Mouse (Mus musculus): Measurements from ENCODE around the gene Exoc4.

Exoc4 gene

DNA sequence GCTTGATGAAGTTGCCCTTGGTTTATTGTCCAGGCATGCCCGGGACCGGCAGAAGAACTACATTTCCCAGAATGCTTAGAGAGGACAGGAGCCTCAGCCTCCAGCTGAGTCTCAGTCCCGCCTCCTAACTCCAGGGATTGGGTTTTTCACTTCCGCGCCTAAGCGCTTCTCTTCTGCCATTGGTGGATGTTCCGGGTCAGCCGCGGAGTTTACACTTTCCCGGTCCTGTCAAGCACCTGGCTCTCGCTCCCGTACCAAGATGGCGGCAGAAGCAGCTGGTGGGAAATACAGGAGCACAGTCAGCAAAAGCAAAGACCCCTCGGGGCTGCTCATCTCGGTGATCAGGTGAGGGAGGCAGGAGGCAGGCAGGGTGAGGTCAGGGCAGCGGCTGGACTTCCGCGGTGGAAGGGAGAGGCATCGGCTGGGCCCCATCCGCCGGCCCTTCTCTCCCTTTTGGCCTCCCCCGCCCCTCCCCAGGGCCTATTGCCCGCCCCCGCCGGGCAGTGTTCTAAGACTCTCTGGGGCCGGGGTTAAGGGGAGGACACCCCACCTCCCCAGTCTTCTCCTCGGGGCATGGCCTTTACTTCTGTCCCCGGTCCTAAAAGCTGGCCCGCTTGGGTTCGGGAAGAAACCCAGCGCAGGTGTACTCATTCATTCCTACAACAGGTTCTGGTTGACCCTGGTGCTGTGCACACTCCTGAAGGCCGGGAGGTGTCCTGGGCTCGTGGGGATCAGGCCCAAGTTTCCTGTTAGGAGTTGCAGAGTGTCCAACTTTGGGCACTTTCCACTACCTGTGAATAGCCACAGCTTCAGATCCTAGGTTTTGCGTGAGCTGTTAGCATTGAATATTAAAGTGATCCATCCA lies at the start of gene Exoc4:
TSS of gene Exoc4 (plus strand) at position 192 of the 865 bp plus-strand sequence.
- peak; percentile 96 for DNase-seq (ENCODE audit: low read depth, low spot score)

DNA sequence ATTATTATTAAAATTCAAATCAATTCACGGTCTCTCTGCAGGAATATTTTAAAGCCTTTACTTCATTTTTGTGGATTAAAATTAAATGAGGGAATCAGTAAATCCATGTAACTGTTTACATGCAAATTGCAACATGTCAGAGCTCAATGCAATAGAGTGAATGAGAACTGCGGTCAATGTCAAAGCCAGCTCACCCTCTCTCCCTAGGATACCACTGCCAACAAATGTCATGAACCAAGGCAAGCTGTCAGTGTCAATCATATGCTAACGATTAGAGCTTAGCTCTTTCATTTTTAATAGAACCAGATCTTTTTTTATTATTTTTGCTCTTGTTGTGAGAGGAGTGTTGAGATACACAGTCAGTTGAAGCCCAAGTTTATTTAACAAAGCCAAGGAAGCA lies 30.1 kb upstream of the Exoc4 start:
- no peak for DNase-seq (ENCODE audit: low read depth, low spot score)

DNA sequence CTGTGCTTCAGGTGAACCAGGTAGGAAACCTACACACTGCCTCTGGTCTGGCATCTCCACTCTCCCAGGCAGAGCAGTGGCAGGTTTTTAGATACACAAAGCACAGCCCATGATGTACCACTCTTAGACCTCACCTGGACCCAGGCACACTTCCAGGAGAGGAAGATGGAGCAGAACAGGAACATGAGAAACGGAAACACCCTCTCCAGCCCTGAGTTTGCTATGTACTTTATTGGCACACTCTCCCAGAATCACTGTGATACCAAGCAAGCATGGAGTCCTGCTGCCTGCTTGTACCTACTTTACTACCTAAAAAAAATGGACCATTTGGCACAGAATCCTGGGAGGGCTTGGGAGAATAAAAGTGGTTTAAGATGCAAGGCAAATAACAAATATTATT lies 22.2 kb upstream of the Exoc4 start:
- DNase-seq (ENCODE audit: low read depth, low spot score), result no peak

DNA sequence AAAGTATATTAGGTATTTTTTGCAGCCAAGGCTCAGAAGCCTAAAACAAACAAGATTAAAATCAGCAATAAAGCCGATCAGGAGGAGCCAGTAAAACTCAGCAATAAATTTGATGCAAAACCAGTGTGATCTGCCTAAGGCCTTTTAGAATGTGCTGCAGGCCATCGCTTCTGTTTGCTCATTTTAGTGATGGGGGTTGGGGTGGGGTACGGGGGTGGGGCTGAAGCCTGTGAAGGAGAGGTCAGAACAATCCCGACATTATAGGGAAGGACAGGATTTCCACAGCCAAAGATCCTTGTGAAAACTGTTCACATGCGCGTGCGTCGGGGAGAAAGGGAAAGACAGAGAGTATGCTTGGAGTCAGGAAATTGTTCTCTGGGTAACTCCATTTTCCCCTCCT lies 21.5 kb upstream of the Exoc4 start:
- no peak for DNase-seq (ENCODE audit: low read depth, low spot score)

DNA sequence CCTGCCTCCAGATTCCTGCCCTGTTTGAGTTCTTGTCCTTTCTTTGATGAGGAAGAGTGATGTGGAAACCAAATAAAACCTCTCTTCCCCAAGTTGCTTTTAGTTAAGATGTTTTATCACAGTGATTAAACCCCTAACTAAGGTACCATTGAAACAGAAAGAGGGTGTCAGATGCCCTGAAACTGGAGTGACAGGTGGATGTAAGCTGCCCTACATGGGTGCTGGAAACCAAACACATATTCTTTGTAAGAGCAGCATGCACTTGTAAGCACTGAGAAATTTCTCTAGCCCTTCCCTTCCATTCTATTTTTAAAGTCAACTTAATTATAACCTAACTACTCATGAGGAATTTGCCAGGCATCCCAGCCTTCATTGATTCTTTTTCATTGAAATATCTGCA lies 7.6 kb upstream of the Exoc4 start:
- DNase-seq (ENCODE audit: low read depth, low spot score), result no peak

DNA sequence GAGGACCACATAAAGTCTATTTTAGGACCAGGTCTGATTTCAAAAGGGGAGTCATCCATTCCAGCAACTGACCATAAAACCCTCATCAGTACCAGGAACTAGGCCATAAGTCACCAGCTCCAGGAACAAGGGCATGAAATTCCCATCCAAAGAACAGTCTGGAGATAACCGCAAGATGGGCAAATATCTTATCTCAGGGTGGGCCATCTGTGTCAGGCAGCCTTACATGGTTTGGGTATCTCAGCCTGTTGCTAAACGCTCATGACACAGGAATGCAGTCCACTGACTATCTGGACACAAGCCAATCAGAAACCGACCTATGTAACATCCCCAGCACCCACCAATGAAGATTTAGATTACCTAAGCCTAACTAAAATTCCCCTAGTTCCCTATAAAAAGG lies 4.3 kb upstream of the Exoc4 start:
- no peak for DNase-seq (ENCODE audit: low read depth, low spot score)

DNA sequence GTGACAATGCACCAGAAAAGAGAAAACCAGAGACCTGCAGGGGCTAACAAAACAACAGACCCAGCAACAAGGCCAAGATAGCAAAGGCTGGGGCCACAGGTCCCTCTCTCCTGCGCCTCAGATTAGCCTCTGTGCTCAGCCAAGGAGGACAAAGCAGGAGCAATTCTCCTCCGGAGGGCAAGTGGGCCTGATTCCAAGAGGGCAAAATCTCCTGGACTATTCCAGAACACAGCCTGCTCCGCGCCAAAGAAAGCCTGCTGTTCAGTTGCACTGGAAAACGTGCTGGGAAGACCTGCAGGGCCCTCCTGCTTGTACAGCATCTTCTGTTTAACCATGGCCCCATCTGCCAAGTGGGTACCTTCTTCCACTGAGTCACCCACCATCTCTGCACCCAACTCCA lies 1.7 kb upstream of the Exoc4 start:
- no peak for DNase-seq (ENCODE audit: low read depth, low spot score)

DNA sequence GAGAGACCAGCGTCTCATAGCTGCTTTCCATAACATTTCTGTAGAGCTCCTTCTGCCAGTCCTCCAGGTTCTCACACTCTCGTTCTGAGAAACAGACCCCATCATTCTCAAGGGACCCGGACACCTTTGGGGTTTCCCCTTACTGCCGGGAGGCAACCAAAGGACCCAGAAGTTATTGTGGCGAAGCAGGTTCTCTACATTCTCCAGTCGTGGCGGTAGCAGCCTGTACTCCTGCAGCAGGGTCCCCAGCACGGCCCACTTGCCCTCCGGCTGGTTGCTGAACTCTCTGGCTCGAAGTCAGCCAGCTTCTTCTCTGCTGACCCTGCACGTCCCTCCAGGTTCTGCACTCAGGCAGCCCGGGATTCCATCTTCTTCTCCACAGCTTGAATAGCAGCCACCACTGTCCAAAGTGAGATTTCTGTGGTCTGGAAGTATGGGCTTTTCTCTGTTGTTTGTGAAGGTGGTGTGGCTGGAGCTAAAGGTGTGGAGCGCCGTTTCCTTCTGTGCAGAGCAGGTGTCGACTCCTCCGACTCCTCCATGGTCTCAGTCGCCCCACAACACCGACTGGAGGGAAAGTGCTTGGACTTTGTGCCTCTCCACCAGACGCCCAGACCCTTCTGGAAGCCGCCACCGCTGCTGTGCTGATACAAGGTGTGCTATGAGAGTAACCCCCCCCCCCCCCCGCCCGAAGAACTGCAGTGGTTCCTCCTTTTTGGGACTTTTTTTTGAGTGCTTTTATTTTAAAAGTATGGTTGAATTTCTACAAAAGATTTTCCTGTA lies 1.1 kb upstream of the Exoc4 start:
- no peak for DNase-seq (ENCODE audit: low read depth, low spot score)

DNA sequence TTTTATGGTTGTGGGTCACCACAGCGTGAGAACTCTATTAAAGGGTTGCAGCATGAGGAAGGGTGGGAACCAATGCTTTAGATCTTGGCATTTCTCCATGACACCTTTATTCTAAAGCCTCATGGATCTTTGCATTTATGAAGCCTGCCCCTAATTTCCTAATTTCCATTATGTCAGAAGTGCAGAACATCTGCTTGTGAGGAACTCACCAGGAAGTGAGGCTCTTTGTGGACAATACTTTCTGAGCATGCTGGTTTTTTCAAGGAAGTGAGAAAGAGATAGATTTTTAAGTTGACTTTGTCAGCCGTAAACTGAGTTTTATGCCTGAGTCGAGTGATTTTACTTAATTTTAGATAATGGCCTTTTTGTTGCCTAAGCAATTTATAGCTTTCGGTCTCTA lies 7.8 kb downstream of the Exoc4 start:
- DNase-seq (ENCODE audit: low read depth, low spot score), result no peak

DNA sequence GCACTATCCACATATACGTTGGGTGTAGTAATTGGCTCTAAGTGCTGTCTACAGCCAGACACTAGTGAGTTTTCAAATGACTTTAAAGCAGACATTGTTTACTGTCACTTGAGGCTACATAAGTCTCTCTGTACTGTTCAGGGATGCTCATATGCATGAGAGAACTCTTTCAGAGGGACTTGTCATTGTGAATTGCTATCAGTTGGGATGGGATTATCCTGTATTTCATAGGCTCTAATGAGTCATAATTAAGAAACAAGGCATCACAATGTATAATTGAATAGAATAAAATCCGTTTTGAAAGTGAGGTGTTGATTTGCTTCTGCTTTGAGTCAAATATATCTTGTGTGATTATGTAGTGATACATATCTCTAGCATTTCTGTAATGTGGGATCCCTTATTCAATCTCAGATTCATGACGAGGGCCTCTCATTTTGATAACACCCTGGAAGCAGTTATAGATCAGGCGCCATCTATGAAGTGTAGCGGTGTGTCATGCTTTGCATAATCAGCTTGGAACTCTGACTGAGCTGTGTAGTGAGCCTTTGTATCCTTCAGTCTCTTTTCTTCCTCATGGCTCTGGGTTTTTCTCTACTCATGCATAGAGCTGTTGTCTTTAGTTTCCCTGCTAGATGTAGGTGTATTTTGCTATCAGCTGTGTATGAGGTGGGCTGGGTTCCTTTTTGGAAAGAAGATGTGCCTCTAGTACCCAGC lies 8.3 kb downstream of the Exoc4 start:
- DNase-seq (ENCODE audit: low read depth, low spot score), result no peak

DNA sequence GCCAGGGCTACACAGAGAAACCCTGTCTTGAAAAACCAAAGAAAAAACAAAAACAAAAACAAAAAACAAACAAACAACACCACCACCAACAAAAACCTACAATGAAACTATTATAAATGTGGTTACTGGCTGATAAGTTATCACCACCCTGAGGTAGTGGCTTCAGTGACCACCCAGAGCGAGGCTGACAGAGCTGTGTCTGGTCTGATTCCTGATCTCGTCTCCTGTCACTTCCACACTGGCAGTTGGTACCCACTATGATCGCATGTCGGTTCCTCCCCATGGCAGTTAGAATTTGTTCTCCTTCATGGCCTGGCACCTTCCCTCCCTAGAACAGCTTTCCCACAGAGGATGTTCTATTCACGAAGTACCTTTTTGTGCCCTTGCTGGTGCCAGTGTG lies 11.0 kb downstream of the Exoc4 start:
- no peak for DNase-seq (ENCODE audit: low read depth, low spot score)

DNA sequence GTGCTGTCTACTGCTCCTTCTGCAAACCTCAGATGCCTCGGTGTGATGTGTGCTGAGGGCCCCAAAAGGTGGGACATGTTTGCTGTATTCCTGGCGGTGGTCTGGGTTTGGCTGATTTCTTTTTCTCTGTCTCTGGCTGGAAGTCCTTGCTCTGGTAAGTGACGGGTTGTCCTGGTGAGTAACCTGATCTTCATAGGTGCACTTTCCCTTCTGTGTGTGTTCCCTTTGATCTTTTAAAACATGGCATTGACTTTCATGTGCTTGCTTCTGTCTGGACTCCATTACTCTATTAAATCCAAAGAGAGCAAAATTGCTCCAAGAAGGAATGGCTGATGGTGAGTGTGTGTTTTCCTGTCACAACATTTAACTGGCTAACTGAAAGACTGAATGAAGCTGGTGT lies 12.7 kb downstream of the Exoc4 start:
- DNase-seq (ENCODE audit: low read depth, low spot score), result no peak

DNA sequence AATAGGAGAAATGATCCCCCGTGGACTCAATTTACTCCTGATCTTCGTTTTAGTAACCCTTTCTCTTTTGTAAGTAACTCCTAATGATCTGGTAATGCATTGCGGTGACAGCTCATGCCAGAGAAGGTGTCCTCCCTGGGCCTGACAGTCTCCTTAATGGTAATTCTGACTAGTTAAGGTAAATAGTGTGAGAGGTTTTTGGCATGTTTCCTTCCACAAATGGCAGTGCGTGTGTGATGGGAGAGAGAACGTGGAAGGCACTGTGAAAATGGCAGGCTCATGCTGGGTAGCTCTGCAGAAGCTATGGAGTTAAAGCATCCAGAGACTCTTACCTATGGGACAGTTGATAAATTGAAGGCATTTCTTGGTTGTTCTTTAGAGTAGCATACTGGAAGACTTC lies 15.1 kb downstream of the Exoc4 start:
- no peak for DNase-seq (ENCODE audit: low read depth, low spot score)

DNA sequence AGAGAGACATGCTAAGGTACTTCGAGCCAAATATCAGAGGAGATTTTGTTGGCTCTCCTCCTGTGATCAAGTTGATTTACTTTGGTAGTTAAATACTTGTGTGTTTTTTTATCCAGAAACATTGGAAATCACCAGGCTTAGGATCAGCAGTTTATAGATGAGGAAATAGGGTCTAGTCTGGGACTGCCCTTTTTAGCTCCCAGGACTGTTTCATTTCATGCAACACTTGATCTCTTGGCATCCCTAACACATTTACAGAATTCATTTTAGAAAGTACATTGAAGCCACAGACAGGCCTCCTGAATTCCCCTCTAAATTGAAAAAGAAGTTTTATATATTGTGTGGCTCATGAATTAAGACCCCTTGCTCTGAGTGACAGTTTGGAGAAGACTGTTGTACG lies 15.5 kb downstream of the Exoc4 start:
- DNase-seq (ENCODE audit: low read depth, low spot score), result no peak

DNA sequence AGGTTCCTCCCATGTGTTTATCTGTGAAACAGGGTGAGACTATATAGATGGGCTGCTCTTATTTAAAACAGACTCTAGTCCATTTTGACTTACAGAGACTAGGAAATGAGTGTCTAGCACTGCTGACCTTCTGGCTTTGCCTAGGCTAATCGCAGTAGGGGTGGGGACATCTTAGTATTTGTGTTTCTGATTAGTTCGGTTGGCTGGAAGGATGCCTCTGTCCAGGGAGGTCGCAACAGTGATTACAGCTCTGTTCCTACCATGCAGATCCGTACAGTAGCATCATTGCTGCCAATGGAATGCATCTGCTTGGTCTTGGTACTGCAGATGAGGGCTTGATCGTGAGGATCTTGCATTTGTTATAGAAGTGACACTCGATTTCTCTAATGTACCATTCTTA lies 18.7 kb downstream of the Exoc4 start:
- DNase-seq (ENCODE audit: low read depth, low spot score), result no peak

DNA sequence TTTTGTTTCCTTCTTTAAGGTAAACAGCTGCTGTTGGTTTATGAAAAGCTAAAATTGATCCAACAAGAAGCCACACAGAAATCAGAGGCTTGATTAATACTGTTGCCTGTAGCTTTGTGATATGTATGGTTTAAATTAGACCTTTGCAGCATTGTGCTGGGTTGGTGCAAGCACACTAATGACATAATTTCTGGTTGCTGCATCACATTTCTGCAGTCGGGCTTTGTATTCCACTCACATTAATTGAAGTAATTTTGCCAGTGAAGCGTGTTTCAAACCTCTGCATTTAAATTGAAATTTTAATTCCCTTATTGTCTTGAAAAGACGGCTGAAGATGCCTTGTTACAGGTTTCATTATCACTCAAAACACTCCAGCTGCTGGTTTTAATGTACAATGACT lies 34.6 kb downstream of the Exoc4 start:
- DNase-seq (ENCODE audit: low read depth, low spot score), result no peak

DNA sequence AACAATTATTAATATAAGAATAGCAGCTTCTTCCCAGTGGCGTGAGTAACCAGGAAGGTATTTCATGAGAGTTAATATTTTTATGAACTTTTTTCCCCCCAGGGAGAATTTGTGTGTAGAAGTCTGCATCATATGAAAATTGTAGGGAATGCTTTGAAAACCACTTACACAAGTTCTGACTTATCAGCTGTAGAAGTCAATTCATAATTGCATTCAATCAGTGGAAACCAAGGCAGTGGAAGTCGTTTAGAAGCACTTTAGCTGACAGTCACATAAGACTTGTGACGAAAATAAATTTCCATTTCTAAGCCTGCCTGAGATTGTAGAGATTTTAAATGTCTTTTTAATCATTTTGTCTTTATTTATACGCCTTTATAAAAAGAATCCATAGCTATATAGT lies 35.1 kb downstream of the Exoc4 start:
- DNase-seq (ENCODE audit: low read depth, low spot score), result no peak

DNA sequence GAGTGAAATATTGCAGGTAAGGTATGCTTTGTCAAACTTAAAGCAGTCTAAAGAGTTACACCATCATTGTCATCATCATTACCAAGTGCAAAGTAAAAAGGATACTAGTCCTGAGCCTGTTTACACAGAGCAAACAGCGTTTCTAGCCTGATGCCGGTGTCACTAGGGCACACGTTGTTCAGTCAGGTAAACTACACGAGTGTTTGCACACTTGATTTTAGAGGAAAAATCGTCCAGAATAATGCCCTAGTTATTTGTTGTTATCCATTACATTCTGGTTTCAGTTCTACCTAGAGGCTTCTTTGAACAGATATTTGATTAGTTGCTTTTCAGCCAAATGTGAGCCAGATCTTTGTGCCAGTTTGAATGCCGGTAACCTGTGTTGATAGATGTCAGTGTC lies 37.5 kb downstream of the Exoc4 start:
- no peak for DNase-seq (ENCODE audit: low read depth, low spot score)

DNA sequence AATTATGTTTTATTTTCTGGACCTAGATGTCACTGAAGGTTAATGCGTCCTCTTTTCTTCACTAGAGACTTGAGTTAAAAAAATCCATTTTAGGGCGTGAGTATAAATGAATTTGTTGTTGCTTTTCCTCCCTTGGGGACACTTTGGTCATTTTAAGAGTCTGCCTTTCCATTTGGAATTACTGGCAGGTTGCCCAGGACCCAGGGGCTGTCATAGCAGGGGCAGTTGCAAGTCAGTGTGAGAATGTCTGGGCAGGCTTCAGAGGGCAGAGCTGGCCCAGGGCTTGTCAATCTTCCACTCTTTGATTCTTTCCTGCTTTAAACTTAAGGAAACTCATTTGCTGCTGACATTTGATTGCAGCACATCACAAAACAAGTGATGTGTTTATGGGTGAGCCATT lies 45.7 kb downstream of the Exoc4 start:
- no peak for DNase-seq (ENCODE audit: low read depth, low spot score)

DNA sequence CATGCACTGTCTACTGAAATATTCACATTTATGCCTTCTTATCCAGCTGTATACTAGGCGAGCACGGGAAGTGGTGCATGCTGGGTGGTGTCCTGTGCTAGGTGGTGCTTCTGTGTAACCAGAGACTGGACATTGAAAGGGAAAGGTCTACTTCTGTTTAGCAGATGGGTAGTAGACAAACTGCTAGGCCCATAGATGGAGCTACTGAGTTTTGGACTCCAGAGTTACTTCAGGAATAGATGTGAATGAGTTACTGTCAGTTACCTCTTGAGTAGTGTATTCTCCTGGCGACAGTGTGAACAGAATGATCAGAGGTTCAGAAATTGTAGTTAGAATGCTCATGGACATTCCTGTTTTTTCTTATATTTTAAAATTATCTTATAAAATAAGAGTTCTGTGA lies 48.7 kb downstream of the Exoc4 start:
- DNase-seq (ENCODE audit: low read depth, low spot score), result no peak

DNA sequence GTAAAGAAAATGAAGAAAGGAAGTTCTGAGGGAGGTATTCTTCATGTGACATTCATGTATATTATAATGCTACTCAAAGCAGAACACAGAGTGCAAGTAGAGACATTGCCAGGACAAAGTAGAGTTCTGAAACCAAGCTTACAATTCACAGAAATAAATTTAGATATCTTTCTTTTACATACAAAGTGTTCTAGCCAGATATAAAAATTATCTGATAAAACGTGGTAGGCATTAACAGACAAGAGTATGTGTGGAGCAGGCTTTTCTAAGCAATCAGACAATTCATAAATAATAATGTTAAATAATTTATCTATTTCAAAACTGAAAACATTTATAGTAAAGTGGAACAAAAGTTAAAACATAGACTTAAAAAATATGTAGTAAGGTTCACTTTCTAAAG lies 49.9 kb downstream of the Exoc4 start:
- no peak for DNase-seq (ENCODE audit: low read depth, low spot score)

DNA sequence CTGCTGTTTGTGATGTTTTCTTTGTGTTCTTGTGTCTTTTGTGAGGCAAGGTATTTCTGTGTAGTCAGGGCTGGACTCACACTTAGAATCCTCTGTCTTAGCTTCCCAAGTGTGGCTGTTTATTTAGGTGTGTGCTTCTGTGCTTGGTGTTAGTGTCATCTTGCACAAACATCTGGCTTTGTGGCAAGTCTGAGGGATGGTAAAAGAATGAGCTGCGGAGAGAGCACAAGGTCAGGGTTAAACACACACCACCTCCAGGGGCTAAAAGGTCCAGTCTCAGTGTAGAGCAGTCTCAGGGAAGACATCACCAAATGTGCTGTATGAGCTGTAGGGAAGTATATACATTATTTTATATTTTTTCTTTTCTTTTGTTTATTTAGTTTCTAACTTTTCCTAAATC lies 57.1 kb downstream of the Exoc4 start:
- DNase-seq (ENCODE audit: low read depth, low spot score), result no peak

DNA sequence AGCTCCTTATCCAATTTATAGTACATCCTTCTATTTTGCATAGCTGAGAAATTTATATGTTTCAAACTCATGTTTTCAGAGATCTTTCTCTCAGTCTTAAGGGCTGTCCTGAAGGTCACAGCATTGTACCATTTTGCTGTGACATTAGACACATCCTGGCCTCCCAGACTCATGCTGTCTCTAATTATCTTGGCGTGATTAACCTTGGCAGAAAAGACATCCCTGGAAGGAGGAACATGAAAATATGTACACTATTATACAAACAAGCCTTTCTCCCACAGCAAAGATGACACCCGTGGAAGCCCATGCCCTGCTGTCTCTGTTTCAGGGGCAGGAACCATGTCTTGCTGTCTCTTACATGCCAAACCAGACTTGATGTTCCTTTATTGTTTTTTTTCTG lies 59.8 kb downstream of the Exoc4 start:
- no peak for DNase-seq (ENCODE audit: low read depth, low spot score)
